Mouse (Mus musculus) frontal cortex, postnatal 36 days (tissue): ENCODE data around the gene Tyk2.

Experiments
- DNase-seq, 2 experiments: peaks; one replicate each; pipeline ENCODE4 v3.0.0; 2022; ENCODE audit warnings: low spot score in 2 of 2

The Tyk2 gene

GRCm38 (mm10) chr9:21149654-21150419 lies 18.8 kb upstream of the Tyk2 start, which contains the start of gene Cdc37:
Gene Cdc37 (minus strand): TSS chr9:21149982.
- peak; percentile 88 to 94 for DNase-seq

DNA sequence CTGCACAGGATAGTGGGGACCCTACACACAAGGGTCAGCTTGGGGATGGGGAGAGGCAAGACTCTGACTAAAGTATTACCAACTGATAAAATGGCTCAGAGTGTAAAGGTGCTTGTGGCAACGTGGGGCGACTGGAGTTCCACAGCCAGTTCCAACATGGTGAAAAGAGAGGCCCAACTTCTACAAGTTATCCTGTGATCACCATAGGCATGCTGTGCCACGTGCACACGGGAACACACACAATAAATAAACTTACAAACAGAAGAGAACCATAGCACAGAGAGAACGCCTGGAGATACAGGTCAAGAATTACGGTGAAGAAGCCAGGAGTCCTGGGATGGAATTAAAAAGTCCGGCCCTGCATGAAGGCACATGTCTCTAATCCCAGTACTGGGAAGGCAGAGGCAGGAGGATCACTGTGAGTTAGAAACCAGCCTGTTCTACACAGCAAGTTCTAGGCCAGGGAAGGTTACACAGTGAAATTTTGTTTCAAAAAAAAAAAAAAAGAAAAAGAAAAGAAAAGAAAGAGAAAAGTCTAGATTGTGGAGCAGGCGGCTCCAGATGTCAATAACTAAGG lies 18.1 kb upstream of the Tyk2 start:
- DNase-seq = no peak

DNA sequence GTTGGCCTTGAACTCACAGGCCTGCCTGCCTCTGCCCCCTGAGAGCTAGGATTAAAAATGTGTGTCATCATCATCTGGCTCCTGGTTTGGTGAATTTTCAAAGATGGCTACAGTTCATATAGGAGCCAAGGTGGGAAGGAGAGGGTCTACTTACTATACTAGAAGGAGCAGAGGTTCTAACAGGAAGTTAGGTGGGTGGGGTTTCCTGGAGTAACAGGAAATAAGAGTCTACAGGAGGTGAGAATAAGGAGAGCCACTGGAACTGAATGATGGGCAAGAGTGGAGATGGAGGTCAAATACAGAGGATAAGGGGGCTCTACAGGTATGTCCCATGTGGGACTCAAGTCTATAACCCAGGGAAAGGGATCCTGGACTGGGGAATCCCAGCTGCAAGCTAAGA lies 17.4 kb upstream of the Tyk2 start:
- no peak for DNase-seq

- no peak for DNase-seq
Measured at GRCm38 (mm10) chr9:21146722-21147121, 15.7 kb upstream of the Tyk2 start.

GRCm38 (mm10) chr9:21145431-21145830 lies 14.4 kb upstream of the Tyk2 start:
- DNase-seq = no peak

DNA sequence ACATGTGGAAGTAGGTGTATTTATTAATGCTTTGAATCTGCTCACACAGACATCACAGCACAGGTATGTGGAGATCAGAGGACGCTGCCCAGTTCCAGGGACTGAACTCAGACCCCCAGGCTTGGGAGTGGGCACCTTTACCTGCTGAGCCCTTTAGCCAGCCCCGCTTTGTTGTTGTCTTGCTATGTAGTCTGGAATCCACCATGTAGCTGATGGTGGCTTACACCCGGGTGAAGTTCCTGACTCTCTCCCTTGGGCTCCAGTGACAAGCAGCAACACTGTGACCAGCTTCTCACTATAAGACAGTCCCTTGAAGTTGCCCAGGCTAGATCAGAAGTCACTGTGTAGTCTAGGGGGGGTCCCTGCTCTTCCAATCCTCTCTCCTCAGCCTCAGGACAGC lies 13.3 kb upstream of the Tyk2 start:
- no peak for DNase-seq

DNA sequence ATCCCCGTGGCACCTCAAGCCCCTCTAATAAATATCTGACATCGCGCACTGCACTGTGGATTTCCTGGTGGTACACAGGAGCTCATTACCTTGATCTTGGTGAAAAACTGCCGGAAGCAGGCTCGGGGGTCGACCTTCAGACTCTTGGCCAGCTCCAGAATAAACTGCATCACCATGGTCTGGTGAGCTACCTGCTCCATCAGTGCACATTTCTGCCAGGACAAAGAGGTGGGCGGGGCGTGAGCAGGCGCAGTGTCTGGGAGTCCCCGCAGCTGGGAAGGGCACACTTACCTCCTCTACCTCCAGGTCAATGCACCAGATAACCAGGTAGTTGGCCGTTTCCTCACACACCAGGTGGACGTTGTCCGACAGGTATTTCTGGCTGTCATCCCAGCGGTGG lies 10.9 kb upstream of the Tyk2 start:
- DNase-seq = no peak

GRCm38 (mm10) chr9:21138386-21138785 lies 7.3 kb upstream of the Tyk2 start:
- no peak for DNase-seq

- peak; percentile 33 to 66 for DNase-seq
Measured at GRCm38 (mm10) chr9:21137229-21137628, 6.2 kb upstream of the Tyk2 start.

GRCm38 (mm10) chr9:21136401-21136800 lies 5.4 kb upstream of the Tyk2 start:
- no peak for DNase-seq

- no peak for DNase-seq
Measured at GRCm38 (mm10) chr9:21135941-21136381, 4.9 kb upstream of the Tyk2 start.

DNA sequence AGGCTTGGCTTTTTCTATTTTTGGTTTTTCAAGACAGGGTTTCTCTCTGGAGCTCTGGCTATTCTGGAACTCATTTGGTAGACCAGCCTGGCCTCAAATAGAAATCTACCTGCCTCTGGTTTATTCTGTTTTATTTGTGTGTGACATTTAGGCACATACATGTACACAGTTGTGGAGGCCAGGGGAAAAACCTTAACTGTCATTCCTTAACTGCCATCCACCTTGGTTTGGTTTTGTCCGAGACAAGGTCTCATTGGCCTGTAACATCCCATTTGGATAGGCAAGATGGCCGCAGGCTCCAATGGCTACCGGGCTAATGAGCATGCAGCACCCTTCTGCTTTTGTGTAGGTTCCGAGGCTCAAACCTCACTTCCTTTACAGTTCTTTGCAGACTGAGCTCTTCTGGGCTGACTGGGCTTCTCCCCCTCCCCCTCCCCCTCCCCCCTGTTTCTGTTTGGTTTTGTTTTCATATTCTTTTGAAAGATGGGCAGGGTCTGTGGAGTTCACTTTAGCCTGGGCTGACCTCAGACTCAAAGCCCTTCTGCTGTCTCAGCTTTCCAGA lies 4.4 kb upstream of the Tyk2 start:
- DNase-seq = no peak

DNA sequence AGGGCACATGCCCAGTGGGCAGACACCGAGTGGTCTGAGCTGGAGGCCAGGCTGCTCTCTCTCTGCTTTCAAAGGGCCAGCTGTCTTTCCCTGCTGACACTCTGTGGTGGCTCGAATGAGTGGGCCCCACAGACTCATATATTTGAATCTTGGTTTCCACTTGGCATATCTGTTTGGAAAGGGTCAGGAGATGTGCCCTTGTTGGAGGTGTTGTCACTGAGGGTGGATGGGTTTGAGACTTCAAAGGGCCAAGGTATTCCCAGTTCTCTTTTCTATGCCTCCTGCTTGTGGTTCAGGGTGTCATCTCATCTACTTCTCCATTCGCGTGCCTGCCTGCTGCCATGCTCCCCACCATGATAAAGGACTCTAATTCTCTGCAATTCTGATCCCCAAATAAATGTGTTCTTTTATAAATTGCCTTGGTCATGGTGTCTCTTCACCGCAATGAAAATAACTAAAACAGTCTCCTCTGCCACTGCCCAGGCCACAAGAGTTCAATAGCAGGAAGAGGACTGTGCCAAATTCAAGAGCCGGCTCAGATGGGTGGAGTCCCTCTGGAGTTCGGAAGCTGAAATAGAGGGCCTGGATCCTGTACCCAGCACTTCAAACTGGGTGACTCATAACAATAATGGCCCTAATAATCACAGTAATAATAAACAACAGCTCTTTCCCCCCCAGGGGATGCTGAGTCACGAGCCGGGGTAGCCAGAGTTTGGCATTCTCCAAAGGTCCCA lies 3.7 kb upstream of the Tyk2 start:
- no peak for DNase-seq

DNA sequence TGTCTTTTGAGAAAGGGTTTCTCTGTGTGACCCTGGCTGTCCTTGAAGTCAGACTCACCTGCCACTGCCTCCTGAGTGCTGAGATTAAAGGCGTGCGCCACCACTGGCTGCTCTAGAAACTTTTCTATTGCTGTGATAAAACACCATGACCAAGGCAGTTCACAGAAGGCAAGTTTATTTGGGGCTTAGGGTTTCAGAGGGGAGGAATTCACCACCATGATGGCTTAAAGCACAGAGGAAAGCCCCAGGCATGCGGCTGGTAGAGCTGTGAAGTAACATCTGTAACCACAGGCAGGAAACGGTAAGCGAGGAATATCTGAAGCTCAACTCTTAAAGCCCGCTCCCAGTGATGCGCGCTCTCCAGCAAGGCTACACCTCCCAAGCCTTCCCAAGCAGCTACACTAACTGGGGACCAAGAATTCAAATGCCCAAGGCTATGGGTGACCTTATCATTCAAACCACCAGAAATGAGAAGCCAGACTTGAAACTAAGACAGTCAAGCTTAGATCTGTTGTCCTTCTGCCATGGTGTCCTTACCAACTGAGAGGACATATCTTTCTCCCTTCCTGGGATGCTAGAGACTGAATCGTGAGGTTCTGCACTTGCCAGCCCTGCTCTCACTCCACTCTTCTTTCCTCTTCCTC lies 2.1 kb upstream of the Tyk2 start:
- no peak for DNase-seq

GRCm38 (mm10) chr9:21132102-21132775 lies 1.2 kb upstream of the Tyk2 start:
- no peak for DNase-seq

GRCm38 (mm10) chr9:21126259-21126627 lies 4.8 kb downstream of the Tyk2 start:
- DNase-seq = no peak

GRCm38 (mm10) chr9:21125502-21126258 lies 5.4 kb downstream of the Tyk2 start:
- no peak for DNase-seq

DNA sequence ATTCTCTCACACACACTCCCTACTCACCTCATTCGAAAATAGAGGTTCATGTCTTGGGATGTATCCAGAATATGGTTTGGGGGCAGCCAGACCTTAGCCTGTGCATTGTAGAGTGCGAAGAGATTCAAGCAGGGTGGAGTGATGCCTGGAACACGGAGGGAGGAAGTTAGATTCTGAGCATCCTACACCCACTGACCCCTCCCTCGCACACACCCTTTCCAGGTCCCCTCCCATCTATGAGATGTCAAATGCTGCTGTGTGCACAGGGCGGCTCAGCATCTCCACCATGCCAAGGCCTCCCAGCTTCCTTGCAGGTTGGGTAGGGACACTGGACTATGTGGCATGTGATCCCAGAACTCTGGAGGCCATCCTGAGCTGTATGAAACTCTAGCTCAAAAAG lies 6.2 kb downstream of the Tyk2 start:
- DNase-seq = no peak

DNA sequence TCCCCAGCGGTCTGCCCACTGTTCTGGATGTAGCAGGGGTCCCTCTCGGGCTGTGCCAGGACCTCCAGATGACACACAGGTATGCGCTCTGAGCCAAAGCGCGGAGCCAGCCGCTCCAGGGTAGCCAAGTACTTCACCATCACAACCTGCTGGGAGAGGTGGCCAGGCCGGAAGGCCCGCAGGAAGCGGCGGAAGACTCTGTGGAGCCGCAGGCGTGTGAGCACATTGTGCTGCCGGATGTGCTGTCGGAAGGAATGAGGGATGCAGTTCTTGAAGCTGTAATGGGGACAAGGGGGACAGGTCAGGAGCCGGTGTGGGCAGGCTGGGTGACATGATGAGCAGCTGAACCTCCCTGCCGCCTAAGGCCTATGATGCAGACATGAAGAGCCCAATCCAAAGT lies 9.6 kb downstream of the Tyk2 start:
- no peak for DNase-seq

DNA sequence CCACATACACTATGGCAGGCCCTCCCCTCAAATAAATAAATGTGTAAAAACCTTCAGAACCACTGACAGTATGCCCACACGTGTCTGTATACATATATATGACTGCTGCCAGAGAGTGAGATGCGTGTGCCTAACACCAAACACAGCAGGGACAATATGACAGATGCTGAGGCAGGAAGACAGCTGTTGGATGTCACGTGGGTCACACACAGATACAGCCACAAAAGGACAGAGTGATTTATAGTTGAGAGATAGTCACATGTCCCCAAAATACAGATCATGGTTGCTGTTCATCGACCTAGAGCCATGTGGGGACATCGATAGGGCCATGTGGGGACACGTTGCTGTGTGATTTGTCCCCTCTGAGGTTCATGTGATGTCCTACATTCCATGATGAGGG lies 14.0 kb downstream of the Tyk2 start:
- DNase-seq = no peak

DNA sequence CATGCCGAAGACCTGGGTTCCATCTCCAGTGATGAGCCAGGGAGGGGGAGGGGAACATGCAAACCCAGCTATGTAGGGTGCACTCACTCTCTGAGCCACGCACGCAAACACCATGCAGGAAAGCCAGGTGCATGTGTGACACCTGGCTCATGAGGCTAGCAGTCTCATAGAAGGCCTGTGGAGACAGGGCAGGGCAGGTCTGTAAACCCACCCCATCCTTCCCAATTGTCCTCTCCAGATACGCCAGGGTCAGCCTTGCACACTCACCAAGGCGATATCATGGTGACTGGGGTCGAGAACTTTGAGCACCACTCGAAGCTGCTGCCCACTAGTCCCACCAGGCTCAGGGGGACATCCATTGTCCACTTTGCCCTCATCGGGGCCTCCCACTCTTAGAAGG lies 15.9 kb downstream of the Tyk2 start:
- DNase-seq = no peak
